Mouse (Mus musculus) spleen, adult 2 months (tissue): Measurements from ENCODE around the gene Trappc11.

Experiments
- CTCF ChIP-seq: fragments of 200-500 bp; IDR thresholded peaks from 2 replicates; pipeline ENCODE4 v1.5.1; 2011; ENCODE audit warnings: mild to moderate bottlenecking, inconsistent platforms; ENCODE audit not compliant: insufficient read depth, insufficient read length, insufficient replicate concordance; ENCODE audit errors: extremely low read depth
- POLR2A ChIP-seq: fragments of 200-500 bp; IDR thresholded peaks from 2 replicates; pipeline ENCODE4 v1.6.1; 2011; ENCODE audit warnings: low read depth, low read length, inconsistent platforms

DNA sequence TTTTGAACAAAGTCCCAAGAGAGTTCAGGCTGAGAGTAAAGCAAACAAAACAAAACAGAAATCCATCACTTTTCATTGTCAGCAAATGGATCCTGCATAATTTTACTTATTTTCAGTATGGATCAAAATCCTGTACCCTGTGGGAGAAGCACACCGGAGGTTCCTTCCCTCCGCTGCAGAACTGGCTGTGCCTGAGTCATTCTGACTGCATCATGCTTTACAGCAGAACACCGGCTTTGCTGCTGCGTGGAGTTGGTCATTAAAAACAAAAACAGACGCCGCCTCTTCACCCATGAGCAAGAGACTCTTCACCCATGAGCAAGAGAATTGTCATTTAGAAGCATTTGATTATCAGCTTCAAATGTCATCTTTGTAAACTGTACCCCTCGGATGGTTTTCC is 27.5 kb upstream of the Trappc11 start:
- no peak for TF ChIP-seq CTCF
- TF ChIP-seq POLR2A = no peak
